Mouse (Mus musculus) layer of hippocampus, adult 11-12 months (tissue): Measurements from ENCODE around the gene Mttp.

Source experiments
- DNase-seq: peaks from one replicate; pipeline ENCODE4 v3.0.0; 2022; ENCODE audit warnings: low spot score

Gene Mttp

GRCm38 (mm10) chr3:138051431-138051830 lies 93.3 kb downstream of the Mttp start:
- DNase-seq: no peak

- DNase-seq: no peak
These were observed 94.0 kb downstream of the Mttp start for GRCm38 (mm10) chr3:138050772-138051171.

DNA sequence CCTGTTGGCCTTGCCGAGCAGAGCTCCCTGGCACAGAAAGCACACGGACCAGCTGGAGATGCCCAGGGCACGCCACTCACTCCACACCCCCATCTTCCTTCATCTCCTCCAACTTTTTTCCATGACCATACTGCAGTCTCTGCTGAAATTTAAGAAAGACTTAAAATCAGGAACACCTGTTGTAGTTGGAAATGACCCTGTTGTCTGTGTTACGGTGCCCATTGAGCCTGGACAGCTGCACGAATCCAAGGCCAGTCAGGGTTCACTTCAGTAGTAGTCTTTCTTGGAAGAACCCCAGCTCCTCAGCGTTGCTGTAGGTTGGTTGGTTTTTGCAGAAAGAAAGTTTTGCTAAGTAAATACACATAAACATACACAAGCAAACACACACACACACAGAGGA lies 95.2 kb downstream of the Mttp start:
- no peak for DNase-seq

- DNase-seq: no peak
These were observed 101.5 kb downstream of the Mttp start for GRCm38 (mm10) chr3:138043316-138043715.

GRCm38 (mm10) chr3:138041591-138042301 lies 103.0 kb downstream of the Mttp start:
- DNase-seq: no peak

GRCm38 (mm10) chr3:138040938-138041337 lies 103.8 kb downstream of the Mttp start:
- DNase-seq: no peak
